ENCODE assay signal across 19 mouse cellular contexts in genomic region chr12:44617001-44617421, GRCm38 (mm10).
DNase-seq lines count a peak whose midpoint lies in the region; ATAC-seq and TF ChIP-seq lines count a peak whose summit lies in the region.
"Had no signal": no experiment of that assay in that cellular context is flagged by ENCODE, and none has a peak within 500 bp of the region (broad histone marks: within the 10 kb centered on the region; RNA-seq: fewer than 3 reads in every experiment).

No protein-coding gene starts in this region.

- no peak for TF ChIP-seq POLR2A in brain, embryonic 14.5 days (IDR thresholded peaks at IDR 0.05; ENCODE audit: borderline replicate concordance, extremely low read depth, insufficient read depth, insufficient read length, poor library complexity, severe bottlenecking)

- WGBS in hindbrain, embryonic 16.5 days = 66% methylated on average over 2 of the region's 2 CpGs
- WGBS in hindbrain, embryonic 13.5 days = 76% methylated on average over 2 of the region's 2 CpGs
- 45% methylated on average over 2 of the region's 2 CpGs for WGBS in forebrain, embryonic 16.5 days

- ATAC-seq in hindbrain, embryonic 16.5 days = 0 out of 2 replicates have a peak, but pooled peaks have one; percentile 14
- ATAC-seq in hindbrain, embryonic 13.5 days (ENCODE audit: low FRiP score) = no peak
- ATAC-seq in forebrain, embryonic 16.5 days = peak; percentile 91
- ATAC-seq: liver, embryonic 12.5 days; midbrain, embryonic 15.5 days had no signal

- no peak overlapping the region for H3K27ac ChIP-seq in hindbrain, embryonic 16.5 days (ENCODE audit: low read depth, low read length)
- no peak overlapping the region for H3K27ac ChIP-seq in hindbrain, embryonic 13.5 days
- H3K27ac ChIP-seq in forebrain, embryonic 16.5 days (ENCODE audit: low read length) = no peak overlapping the region
- H3K27ac ChIP-seq: heart, embryonic 10.5 days; liver, embryonic 12.5 days; lung, embryonic 15.5 days; midbrain, embryonic 15.5 days had no signal

- no peak overlapping the region for H3K4me3 ChIP-seq in hindbrain, embryonic 16.5 days (ENCODE audit: low read length)
- no peak overlapping the region for H3K4me3 ChIP-seq in hindbrain, embryonic 13.5 days
- H3K4me3 ChIP-seq in forebrain, embryonic 16.5 days (replicated peaks; ENCODE audit: low read length) = no peak overlapping the region
- H3K4me3 ChIP-seq: heart, embryonic 10.5 days; liver, embryonic 12.5 days; lung, embryonic 15.5 days; midbrain, embryonic 15.5 days had no signal

- H3K36me3 ChIP-seq in hindbrain, embryonic 16.5 days (ENCODE audit: control insufficient read depth, insufficient read depth, low read length) = no peaks in the 10 kb centered on the region
- H3K36me3 ChIP-seq in hindbrain, embryonic 13.5 days = no peaks in the 10 kb centered on the region
- H3K36me3 ChIP-seq in forebrain, embryonic 16.5 days (ENCODE audit: control insufficient read depth, insufficient read depth) = no peaks in the 10 kb centered on the region
- H3K36me3 ChIP-seq: heart, embryonic 10.5 days; liver, embryonic 12.5 days; lung, embryonic 15.5 days; midbrain, embryonic 15.5 days had no signal

- H3K27me3 ChIP-seq in hindbrain, embryonic 16.5 days (replicated peaks; ENCODE audit: control insufficient read depth, insufficient read depth, low read length) = no peaks in the 10 kb centered on the region
- H3K27me3 ChIP-seq in hindbrain, embryonic 13.5 days = no peaks in the 10 kb centered on the region
- H3K27me3 ChIP-seq in forebrain, embryonic 16.5 days (replicated peaks; ENCODE audit: control insufficient read depth, insufficient read depth, low read length) = no peaks in the 10 kb centered on the region
- H3K27me3 ChIP-seq: liver, embryonic 12.5 days; lung, embryonic 15.5 days; midbrain, embryonic 15.5 days had no signal

- intact Hi-C loops in gastrocnemius, postnatal 14 days (cut with DNase I; ENCODE audit: low total_unique reads) = no loop called here

- H3K9ac ChIP-seq in hindbrain, embryonic 16.5 days (ENCODE audit: low read depth, low read length) = no peak overlapping the region
- H3K9ac ChIP-seq in hindbrain, embryonic 13.5 days = no peak overlapping the region
- H3K9ac ChIP-seq in forebrain, embryonic 16.5 days (replicated peaks; ENCODE audit: low read depth, low read length) = no peak overlapping the region
- H3K9ac ChIP-seq: liver, embryonic 12.5 days; lung, embryonic 15.5 days; midbrain, embryonic 15.5 days had no signal

- H3K4me2 ChIP-seq in hindbrain, embryonic 16.5 days (ENCODE audit: low read length) = no peak overlapping the region
- H3K4me2 ChIP-seq in hindbrain, embryonic 13.5 days = no peak overlapping the region
- no peak overlapping the region for H3K4me2 ChIP-seq in forebrain, embryonic 16.5 days (ENCODE audit: low read length)
- H3K4me2 ChIP-seq: liver, embryonic 12.5 days; lung, embryonic 15.5 days; midbrain, embryonic 15.5 days had no signal

- peak; percentile 72 for DNase-seq in brain, embryonic 14.5 days (ENCODE audit: low read depth)
- peak; percentile 49 to 56 for DNase-seq in cerebellum, adult 18-20 months
- DNase-seq in gastrocnemius, postnatal 14 days = no peak
- DNase-seq in heart, postnatal 4 days = no peak
- DNase-seq: adrenal gland, postnatal 14 days; embryo, embryonic 11 days; gastrocnemius, postnatal 36 days; heart, postnatal 10 days; kidney, adult 18-20 months; kidney, postnatal 25 days; spleen, adult 18-20 months; thymus, adult 2 months had no signal

- H3K4me1 ChIP-seq in hindbrain, embryonic 16.5 days (ENCODE audit: control insufficient read depth, insufficient read depth, low read depth, low read length) = no peaks in the 10 kb centered on the region
- no peaks in the 10 kb centered on the region for H3K4me1 ChIP-seq in hindbrain, embryonic 13.5 days (replicated peaks)
- peaks cover 7% of the 10 kb centered on the region; the same call in 1 of the 2 replicates for H3K4me1 ChIP-seq in forebrain, embryonic 16.5 days (replicated peaks; ENCODE audit: control insufficient read depth, insufficient read depth, low read length)
- H3K4me1 ChIP-seq: heart, embryonic 10.5 days; liver, embryonic 12.5 days; lung, embryonic 15.5 days; midbrain, embryonic 15.5 days had no signal

- no peaks in the 10 kb centered on the region for H3K9me3 ChIP-seq in hindbrain, embryonic 16.5 days (ENCODE audit: control insufficient read depth, low read length)
- H3K9me3 ChIP-seq in hindbrain, embryonic 13.5 days = no peaks in the 10 kb centered on the region
- H3K9me3 ChIP-seq in forebrain, embryonic 16.5 days (ENCODE audit: control insufficient read depth, low read length) = no peaks in the 10 kb centered on the region
- H3K9me3 ChIP-seq: heart, embryonic 10.5 days; liver, embryonic 12.5 days; lung, embryonic 15.5 days; midbrain, embryonic 15.5 days had no signal

- no peak for TF ChIP-seq CTCF in brain, embryonic 14.5 days (IDR thresholded peaks at IDR 0.05; ENCODE audit: borderline replicate concordance, extremely low read depth, insufficient read depth, insufficient read length)

Comparison
In these comparisons a context has a peak if more than half of its experiments do, and no peak if none do; other contexts are left out.
1. DNase-seq: peak in brain, embryonic 14.5 days (single experiment) and cerebellum, adult 18-20 months (2 of 2); none in gastrocnemius, postnatal 14 days (single experiment) and heart, postnatal 4 days (single experiment).